Mouse (Mus musculus) neural tube, embryonic 15.5 days (tissue): ENCODE measurements around the gene C730034F03Rik. TPM values are rescaled to one million over a fixed set of nuclear protein-coding genes. Genes with fewer than 3 reads are reported as not detected.

Experiments
- ATAC-seq: fragments of 200-750 bp; cut with Nextera tagmentation; 2 replicates; pipeline ENCODE4 v1.8.0; 2017; ENCODE audit warnings: mild to moderate bottlenecking, moderate TSS enrichment, moderate library complexity; ENCODE audit not compliant: low FRiP score
- H3K27ac ChIP-seq: fragments of 300-500 bp; sonication (generic); replicated peaks from 2 replicates; pipeline ENCODE4 v1.5.1; 2015; ENCODE audit warnings: mild to moderate bottlenecking, inconsistent platforms
- H3K27me3 ChIP-seq: fragments of 300-500 bp; sonication (generic); replicated peaks from 2 replicates; pipeline ENCODE4 v1.6.1; 2015; ENCODE audit warnings: inconsistent platforms
- H3K36me3 ChIP-seq: fragments of 300-500 bp; sonication (generic); 2 replicates; pipeline ENCODE4 v1.6.1; 2015; ENCODE audit warnings: inconsistent platforms
- H3K4me1 ChIP-seq: fragments of 300-500 bp; sonication (generic); 2 replicates; pipeline ENCODE4 v1.6.1; 2015; ENCODE audit warnings: inconsistent platforms
- H3K4me2 ChIP-seq: fragments of 300-500 bp; sonication (generic); 2 replicates; pipeline ENCODE4 v1.6.1; 2015; ENCODE audit warnings: inconsistent platforms, mild to moderate bottlenecking, moderate library complexity
- H3K4me3 ChIP-seq: fragments of 300-500 bp; sonication (generic); replicated peaks from 2 replicates; pipeline ENCODE4 v1.5.1; 2015; ENCODE audit warnings: mild to moderate bottlenecking, inconsistent platforms
- H3K9ac ChIP-seq: fragments of 300-500 bp; sonication (generic); replicated peaks from 2 replicates; pipeline ENCODE4 v1.6.1; 2015; ENCODE audit warnings: mild to moderate bottlenecking, inconsistent platforms
- H3K9me3 ChIP-seq: fragments of 300-500 bp; sonication (generic); replicated peaks from 2 replicates; pipeline ENCODE4 v1.6.1; 2016; ENCODE audit warnings: inconsistent platforms
- WGBS: fragments of 180-500 bp; shearing (Covaris S2); methylation state at CpG from one replicate; pipeline ENCODE4 v1.1.7; 2015; ENCODE audit warnings: mixed read lengths; 5-methylcytosine and 5-hydroxymethylcytosine counted together
- polyA plus RNA-seq: library from polyadenylated mRNA; unstranded; fragments of >200 nt; fragmentation: Nextera tagmentation; extraction: Ambion mirVana; gene quantifications from 2 replicates; pipeline ENCODE4 v1.2.1, GENCODE M21; 2015

C730034F03Rik gene
- polyA plus RNA-seq, 1 experiment from 2014 or later = 8.7 TPM

DNA sequence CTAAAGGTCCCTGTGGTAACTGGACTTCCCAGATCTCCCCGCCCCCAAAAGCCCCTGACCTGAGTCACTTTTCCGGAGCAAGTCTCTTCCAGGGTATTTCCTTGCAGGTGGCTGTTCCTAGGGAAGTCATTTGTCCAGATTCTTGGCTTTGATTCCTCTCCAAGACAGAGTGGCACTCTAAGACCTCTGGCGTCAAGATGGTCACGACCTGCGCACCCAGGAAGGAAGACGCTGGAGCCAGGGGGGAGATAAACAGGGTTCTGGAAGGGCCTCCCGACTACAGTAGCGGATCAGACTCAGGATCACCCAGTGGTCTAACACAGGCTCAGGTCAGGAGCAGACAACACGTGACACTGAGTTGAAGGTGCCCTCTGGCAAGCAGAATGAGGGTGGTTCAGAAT lies 47.7 kb downstream of the C730034F03Rik start, which contains the start of gene Arsa:
Arsa (minus strand) TSS at position 335 of the 401 bp plus-strand sequence.
- Histone ChIP-seq H3K36me3 (no peaks in the 10 kb centered on the region), H3K9me3 (no peaks in the 10 kb centered on the region), H3K9ac (peak within 1 kb of the TSS; percentile 45), H3K4me2 (peak within 1 kb of the TSS; percentile 63), H3K4me1 (peaks cover 30% of the 10 kb centered on the region), H3K27me3 (no peaks in the 10 kb centered on the region), H3K27ac (peak within 1 kb of the TSS; percentile 86), H3K4me3 (peak within 1 kb of the TSS; percentile 57)
- ATAC-seq = no peak
- WGBS = 40% methylated on average over 9 of the region's 9 CpGs

DNA sequence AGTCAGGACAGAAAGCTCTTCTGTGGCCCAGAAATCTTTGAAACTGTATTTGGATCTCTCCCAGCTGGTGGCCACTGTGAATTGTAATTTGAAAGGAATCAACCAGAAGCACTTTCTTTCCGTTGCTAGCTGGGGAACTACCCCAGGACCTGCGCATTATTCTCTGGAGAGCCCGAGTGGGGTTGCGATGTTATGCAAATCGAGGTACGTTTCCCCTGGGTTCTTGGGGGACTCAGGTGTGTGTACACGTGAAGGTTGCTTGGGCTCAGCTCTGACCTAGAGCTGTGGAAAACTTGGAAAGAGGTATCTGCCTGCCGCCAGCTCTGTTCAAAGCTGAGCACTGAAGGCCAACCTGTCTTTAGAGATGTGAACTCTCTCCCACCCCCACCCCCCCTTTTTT lies 48.4 kb downstream of the C730034F03Rik start:
- no peaks in the 10 kb centered on the region for H3K27me3 ChIP-seq
- ATAC-seq = no peak
- WGBS = 45% methylated on average over 8 of the region's 8 CpGs
- no peaks in the 10 kb centered on the region for H3K9me3 ChIP-seq
- H3K4me1 ChIP-seq = peaks cover 30% of the 10 kb centered on the region
- H3K27ac ChIP-seq = no peak overlapping the region
- H3K4me3 ChIP-seq = no peak overlapping the region
- no peak overlapping the region for H3K4me2 ChIP-seq
- no peaks in the 10 kb centered on the region for H3K36me3 ChIP-seq
- H3K9ac ChIP-seq = no peak overlapping the region

- Histone ChIP-seq H3K27ac (no peak overlapping the region), H3K27me3 (no peaks in the 10 kb centered on the region), H3K4me2 (no peak overlapping the region), H3K9ac (no peak overlapping the region), H3K9me3 (no peaks in the 10 kb centered on the region), H3K4me1 (peaks cover 30% of the 10 kb centered on the region), H3K36me3 (no peaks in the 10 kb centered on the region), H3K4me3 (no peak overlapping the region)
- 83% methylated on average over 3 of the region's 3 CpGs for WGBS
- ATAC-seq = no peak
Observed at GRCm38 (mm10) chr15:89478622-89479021, 49.2 kb downstream of the C730034F03Rik start.

Other genes starting within 250 kb of the C730034F03Rik start
- gene Plxnb2, start 248.8 kb upstream of the C730034F03Rik start, polyA plus RNA-seq = 69.4 and 72.3 TPM in 2 replicates
- 77.2 and 91.0 TPM in 2 replicates for gene Dennd6b, start 233.1 kb upstream of the C730034F03Rik start, polyA plus RNA-seq
- 62.8 and 67.7 TPM in 2 replicates for gene Ppp6r2, start 218.0 kb upstream of the C730034F03Rik start, polyA plus RNA-seq
- 90.5 and 94.8 TPM in 2 replicates for gene Sbf1, start 114.3 kb upstream of the C730034F03Rik start, polyA plus RNA-seq
- 0.14 TPM in 1 of 2 replicates, not detected in the other for gene Adm2, start 106.9 kb upstream of the C730034F03Rik start, polyA plus RNA-seq
- gene Miox, start 95.2 kb upstream of the C730034F03Rik start, polyA plus RNA-seq = not detected in 2 replicates
- 30.6 and 33.7 TPM in 2 replicates for gene Lmf2, start 73.9 kb upstream of the C730034F03Rik start, polyA plus RNA-seq
- 105 and 111 TPM in 2 replicates for gene Ncaph2, start 73.9 kb upstream of the C730034F03Rik start, polyA plus RNA-seq
- 15.6 and 17.9 TPM in 2 replicates for gene Sco2, start 55.7 kb upstream of the C730034F03Rik start, polyA plus RNA-seq
- gene Tymp, start 52.5 kb upstream of the C730034F03Rik start, polyA plus RNA-seq = 2.1 and 2.6 TPM in 2 replicates
- 2.4 and 2.9 TPM in 2 replicates for gene Odf3b, start 50.3 kb upstream of the C730034F03Rik start, polyA plus RNA-seq
- gene Klhdc7b, start 44.7 kb upstream of the C730034F03Rik start, polyA plus RNA-seq = 0.05 and 0.06 TPM in 2 replicates
- gene Syce3, start 19.1 kb upstream of the C730034F03Rik start, polyA plus RNA-seq = not detected in 2 replicates
- 0.88 and 1.2 TPM in 2 replicates for gene Cpt1b, start 3.7 kb upstream of the C730034F03Rik start, polyA plus RNA-seq
- gene Gm44502, start 107 bp downstream of the C730034F03Rik start, polyA plus RNA-seq = 0.36 TPM in 1 of 2 replicates, not detected in the other
- gene Chkb, start 319 bp downstream of the C730034F03Rik start, polyA plus RNA-seq = 79.8 and 92.8 TPM in 2 replicates
- gene Mapk8ip2, start 24.3 kb downstream of the C730034F03Rik start, polyA plus RNA-seq = 73.0 and 85.4 TPM in 2 replicates
- 27.4 and 29.2 TPM in 2 replicates for gene Arsa, start 47.8 kb downstream of the C730034F03Rik start, polyA plus RNA-seq
- gene Shank3, start 70.0 kb downstream of the C730034F03Rik start, polyA plus RNA-seq = 8.9 and 9.5 TPM in 2 replicates
- gene Acr, start 138.7 kb downstream of the C730034F03Rik start, polyA plus RNA-seq = 0.31 and 0.95 TPM in 2 replicates
- gene Rabl2, start 162.3 kb downstream of the C730034F03Rik start, polyA plus RNA-seq = 71.9 and 86.6 TPM in 2 replicates